ENCODE assay signal across 9 mouse cellular contexts in genomic region chr7:132799119-132800016, GRCm38 (mm10). TPM values are rescaled to one million over a fixed set of nuclear protein-coding genes. Genes with fewer than 3 reads are reported as not detected.
DNase-seq lines count a peak whose midpoint lies in the region; ATAC-seq and TF ChIP-seq lines count a peak whose summit lies in the region.
"Had no signal": no experiment of that assay in that cellular context is flagged by ENCODE, and none has a peak within 500 bp of the region (broad histone marks: within the 10 kb centered on the region; RNA-seq: fewer than 3 reads in every experiment).

No protein-coding gene starts in this region.

- 0 out of 2 replicates have a peak overlapping the region, but pooled peaks have one; percentile 25 for H3K27ac ChIP-seq in forebrain, embryonic 10.5 days
- H3K27ac ChIP-seq in forebrain, embryonic 14.5 days (ENCODE audit: low read depth, low read length), result no peak overlapping the region
- H3K27ac ChIP-seq in liver, adult 2 months (replicated peaks; ENCODE audit: insufficient read depth, low read depth, low read length), result peak overlapping the region; percentile 36
- 0 out of 2 replicates have a peak overlapping the region, but pooled peaks have one; percentile 10 for H3K27ac ChIP-seq in embryonic facial prominence, embryonic 10.5 days (replicated peaks)
- H3K27ac ChIP-seq in liver, embryonic 16.5 days (ENCODE audit: low read length), result no peak overlapping the region

- H3K79me2 ChIP-seq in liver, adult 2 months (ENCODE audit: control insufficient read depth, insufficient read depth, low read length), result peaks cover 28% of the 10 kb centered on the region

- DNase-seq in forebrain, embryonic 10.5 days (ENCODE audit: extremely low spot score, low spot score), result no peak
- no peak for DNase-seq in forebrain, embryonic 14.5 days (ENCODE audit: low spot score)
- DNase-seq in liver, adult 2 months (ENCODE audit: extremely low read depth, low read depth, low spot score), result no peak
- DNase-seq in liver, result no peak
- no peak for DNase-seq in embryonic facial prominence, embryonic 10.5 days (ENCODE audit: low spot score)
- no peak for DNase-seq in left cerebral cortex, adult 8-10 months (ENCODE audit: low spot score in 2 of 2)
- DNase-seq in ovary, postnatal 36 days (ENCODE audit: low spot score), result no peak
- DNase-seq: layer of hippocampus, postnatal 36 days had no signal

- no peak overlapping the region for H3K4me3 ChIP-seq in forebrain, embryonic 10.5 days
- H3K4me3 ChIP-seq in forebrain, embryonic 14.5 days (ENCODE audit: low read depth, low read length), result no peak overlapping the region
- H3K4me3 ChIP-seq in liver, adult 2 months (ENCODE audit: insufficient read depth, low read depth, low read length), result no peak overlapping the region
- no peak overlapping the region for H3K4me3 ChIP-seq in embryonic facial prominence, embryonic 10.5 days
- no peak overlapping the region for H3K4me3 ChIP-seq in liver, embryonic 16.5 days (ENCODE audit: low read depth, low read length)

- H3K27me3 ChIP-seq in forebrain, embryonic 10.5 days (ENCODE audit: poor library complexity, severe bottlenecking), result no peaks in the 10 kb centered on the region
- H3K27me3 ChIP-seq in forebrain, embryonic 14.5 days (replicated peaks; ENCODE audit: control insufficient read depth, insufficient read depth, low read length), result no peaks in the 10 kb centered on the region
- H3K27me3 ChIP-seq in liver, adult 2 months (ENCODE audit: control insufficient read depth, insufficient read depth, low read length), result no peaks in the 10 kb centered on the region
- no peaks in the 10 kb centered on the region for H3K27me3 ChIP-seq in embryonic facial prominence, embryonic 10.5 days (replicated peaks; ENCODE audit: low read depth, poor library complexity, severe bottlenecking)
- no peaks in the 10 kb centered on the region for H3K27me3 ChIP-seq in liver, embryonic 16.5 days (ENCODE audit: control insufficient read depth, insufficient read depth, low read depth, low read length)

- ATAC-seq in forebrain, embryonic 14.5 days, result no peak
- ATAC-seq in liver, embryonic 16.5 days (ENCODE audit: low read depth), result peak; percentile 17

- WGBS in forebrain, embryonic 10.5 days, result 88% methylated on average over 5 of the region's 5 CpGs
- 92% methylated on average over 5 of the region's 5 CpGs for WGBS in forebrain, embryonic 14.5 days
- WGBS in liver, adult 2 months, result 87% methylated on average over 5 of the region's 5 CpGs
- 88% methylated on average over 5 of the region's 5 CpGs for WGBS in embryonic facial prominence, embryonic 10.5 days
- WGBS in liver, embryonic 16.5 days (ENCODE audit: insufficient replicate concordance), result 69% methylated on average over 5 of the region's 5 CpGs

- H3K9ac ChIP-seq in forebrain, embryonic 14.5 days (ENCODE audit: low read length), result no peak overlapping the region
- no peak overlapping the region for H3K9ac ChIP-seq in liver, adult 2 months (ENCODE audit: low read depth, low read length)
- H3K9ac ChIP-seq in liver, embryonic 16.5 days (ENCODE audit: low read depth, low read length), result no peak overlapping the region

- H3K9me3 ChIP-seq in forebrain, embryonic 10.5 days, result no peaks in the 10 kb centered on the region
- H3K9me3 ChIP-seq in forebrain, embryonic 14.5 days (replicated peaks; ENCODE audit: control insufficient read depth, low read length), result no peaks in the 10 kb centered on the region
- no peaks in the 10 kb centered on the region for H3K9me3 ChIP-seq in embryonic facial prominence, embryonic 10.5 days
- H3K9me3 ChIP-seq in liver, embryonic 16.5 days (replicated peaks; ENCODE audit: control insufficient read depth, low read length), result no peaks in the 10 kb centered on the region

- H3K4me2 ChIP-seq in forebrain, embryonic 14.5 days (ENCODE audit: low read length), result no peak overlapping the region
- H3K4me2 ChIP-seq in liver, embryonic 16.5 days (ENCODE audit: low read depth, low read length), result no peak overlapping the region

- H3K4me1 ChIP-seq in forebrain, embryonic 10.5 days, result peaks cover 52% of the 10 kb centered on the region
- no peaks in the 10 kb centered on the region; the same call in 1 of the 2 replicates for H3K4me1 ChIP-seq in forebrain, embryonic 14.5 days (ENCODE audit: control insufficient read depth, insufficient read depth, low read length)
- H3K4me1 ChIP-seq in liver, adult 2 months (ENCODE audit: control insufficient read depth, insufficient read depth, low read length), result peaks cover 23% of the 10 kb centered on the region
- peaks cover 42% of the 10 kb centered on the region for H3K4me1 ChIP-seq in embryonic facial prominence, embryonic 10.5 days
- H3K4me1 ChIP-seq in liver, embryonic 16.5 days (ENCODE audit: control insufficient read depth, low read depth, low read length), result peaks cover 18% of the 10 kb centered on the region

- no peak for TF ChIP-seq CTCF in liver, adult 2 months (IDR thresholded peaks at IDR 0.05; ENCODE audit: low read depth, low read length)

- TF ChIP-seq POLR2A in liver, adult 2 months (IDR thresholded peaks at IDR 0.05; ENCODE audit: extremely low read depth, insufficient read depth, low read length), result no peak

- H3K36me3 ChIP-seq in forebrain, embryonic 10.5 days (replicated peaks), result peaks cover 67% of the 10 kb centered on the region
- H3K36me3 ChIP-seq in forebrain, embryonic 14.5 days (ENCODE audit: control insufficient read depth, insufficient read depth, low read length), result peaks cover 7% of the 10 kb centered on the region; the same call in 1 of the 2 replicates
- H3K36me3 ChIP-seq in liver, adult 2 months (ENCODE audit: control insufficient read depth, insufficient read depth, low read length), result no peaks in the 10 kb centered on the region
- H3K36me3 ChIP-seq in embryonic facial prominence, embryonic 10.5 days (replicated peaks), result peaks cover 42% of the 10 kb centered on the region
- no peaks in the 10 kb centered on the region for H3K36me3 ChIP-seq in liver, embryonic 16.5 days (ENCODE audit: control insufficient read depth, insufficient read depth)

RNA-seq across cellular contexts. Expression of gene Fam53b, which starts 14.3 kb away (rescaled TPM):
- 39.4 and 39.5 TPM in 2 replicates for polyA plus RNA-seq in forebrain, embryonic 10.5 days (2016; fragmentation: Nextera tagmentation; extraction: Ambion mirVana)
- polyA plus RNA-seq in forebrain, embryonic 14.5 days (2014; fragmentation: Nextera tagmentation; extraction: Ambion mirVana), result 17.1 and 25.1 TPM in 2 replicates
- total RNA-seq in liver, adult 2 months (2014; rRNA removed), result 4.3 and 7.6 TPM in 2 replicates
- 9.1 and 9.9 TPM in 2 replicates for polyA plus RNA-seq in liver, adult 2 months (2012; rRNA removed)
- polyA plus RNA-seq in embryonic facial prominence, embryonic 10.5 days (2016; fragmentation: Nextera tagmentation; extraction: Ambion mirVana), result 29.4 and 29.9 TPM in 2 replicates
- polyA plus RNA-seq in liver, embryonic 16.5 days (2015; fragmentation: Nextera tagmentation; extraction: Ambion mirVana), result 25.1 and 29.4 TPM in 2 replicates
- 10 to 100 TPM; 57.0 to 68.5 (median 63.4) TPM for total RNA-seq in left cerebral cortex, adult 8-10 months (2022)

RNA-seq across cellular contexts. Expression of gene Eef1akmt2, which starts 53.1 kb away (rescaled TPM):
- 76.8 and 80.9 TPM in 2 replicates for polyA plus RNA-seq in forebrain, embryonic 10.5 days (2016; fragmentation: Nextera tagmentation; extraction: Ambion mirVana)
- polyA plus RNA-seq in forebrain, embryonic 14.5 days (2014; fragmentation: Nextera tagmentation; extraction: Ambion mirVana), result 99.8 and 110 TPM in 2 replicates
- total RNA-seq in liver, adult 2 months (2014; rRNA removed), result 16.4 and 21.8 TPM in 2 replicates
- polyA plus RNA-seq in liver, adult 2 months (2012; rRNA removed), result 3.4 and 5.4 TPM in 2 replicates
- polyA plus RNA-seq in embryonic facial prominence, embryonic 10.5 days (2016; fragmentation: Nextera tagmentation; extraction: Ambion mirVana), result 71.0 and 72.1 TPM in 2 replicates
- 12.5 and 16.2 TPM in 2 replicates for polyA plus RNA-seq in liver, embryonic 16.5 days (2015; fragmentation: Nextera tagmentation; extraction: Ambion mirVana)
- 10 to 100 TPM; 34.1 to 38.8 (median 37.0) TPM for total RNA-seq in left cerebral cortex, adult 8-10 months (2022)

RNA-seq across cellular contexts. Expression of gene Abraxas2, which starts 59.7 kb away (rescaled TPM):
- polyA plus RNA-seq in forebrain, embryonic 10.5 days (2016; fragmentation: Nextera tagmentation; extraction: Ambion mirVana), result 32.9 and 33.9 TPM in 2 replicates
- 35.9 and 45.5 TPM in 2 replicates for polyA plus RNA-seq in forebrain, embryonic 14.5 days (2014; fragmentation: Nextera tagmentation; extraction: Ambion mirVana)
- 23.7 and 26.0 TPM in 2 replicates for total RNA-seq in liver, adult 2 months (2014; rRNA removed)
- polyA plus RNA-seq in liver, adult 2 months (2012; rRNA removed), result 7.9 and 8.5 TPM in 2 replicates
- polyA plus RNA-seq in embryonic facial prominence, embryonic 10.5 days (2016; fragmentation: Nextera tagmentation; extraction: Ambion mirVana), result 32.1 and 34.3 TPM in 2 replicates
- polyA plus RNA-seq in liver, embryonic 16.5 days (2015; fragmentation: Nextera tagmentation; extraction: Ambion mirVana), result 11.2 and 12.5 TPM in 2 replicates
- total RNA-seq in left cerebral cortex, adult 8-10 months (2022), result 10 to 100 TPM; 28.0 to 31.7 (median 29.1) TPM

Comparison
In these comparisons a context has a peak if more than half of its experiments do, and no peak if none do; other contexts are left out.
1. H3K27ac ChIP-seq: peak in forebrain, embryonic 10.5 days (single experiment), liver, adult 2 months (single experiment) and embryonic facial prominence, embryonic 10.5 days (single experiment); none in forebrain, embryonic 14.5 days (single experiment) and liver, embryonic 16.5 days (single experiment).